Mouse (Mus musculus) testis, adult 2 months (tissue): ENCODE data around the gene Galnt7.

Experiments used
- CTCF ChIP-seq: fragments of 200-500 bp; IDR thresholded peaks from 2 replicates; pipeline ENCODE4 v1.5.1; 2012; ENCODE audit warnings: low read depth, mild to moderate bottlenecking, inconsistent platforms, low read length, moderate library complexity; ENCODE audit not compliant: control insufficient read depth, insufficient read depth, insufficient replicate concordance
- POLR2A ChIP-seq: fragments of 200-500 bp; IDR thresholded peaks from 2 replicates; pipeline ENCODE4 v1.6.1; 2012; ENCODE audit warnings: low read depth, mild to moderate bottlenecking, inconsistent platforms, low read length, moderate library complexity; ENCODE audit not compliant: control insufficient read depth

DNA sequence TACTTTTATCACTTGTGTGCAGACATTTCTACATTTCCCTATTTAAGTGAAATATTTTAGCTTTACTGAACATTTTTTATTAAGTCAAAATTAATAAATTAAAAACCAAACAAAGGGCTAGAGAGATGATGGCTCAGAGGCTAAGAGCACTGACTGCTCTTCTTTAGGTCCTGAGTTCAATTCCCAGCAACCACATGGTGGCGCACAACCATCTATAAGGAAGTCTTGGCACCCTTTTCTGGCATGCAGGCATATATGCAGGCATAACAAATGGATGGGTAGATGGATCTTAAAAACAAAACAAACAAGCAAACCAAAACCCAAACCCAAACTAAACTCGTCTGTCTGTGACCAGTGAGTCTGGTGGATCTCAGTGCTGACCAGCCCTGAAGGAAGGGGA is 120.6 kb downstream of the Galnt7 start:
- TF ChIP-seq POLR2A (no peak), CTCF (no peak)
